Mouse (Mus musculus) ES-Bruce4 (cell line): Measurements from ENCODE around the gene Tstd2. TPM values are rescaled to one million over a fixed set of nuclear protein-coding genes. Genes with fewer than 3 reads are reported as not detected.

ENCODE experiments used
- H3K27ac ChIP-seq: 2 replicates; pipeline ENCODE4 v1.5.1; 2012; ENCODE audit warnings: low read length, inconsistent platforms; ENCODE audit not compliant: insufficient read depth
- H3K27me3 ChIP-seq: 2 replicates; pipeline ENCODE4 v1.6.1; 2012; ENCODE audit warnings: mild to moderate bottlenecking, low read length, inconsistent platforms; ENCODE audit not compliant: control insufficient read depth, poor library complexity, insufficient read depth, severe bottlenecking
- H3K36me3 ChIP-seq: 2 replicates; pipeline ENCODE4 v1.6.1; 2012; ENCODE audit warnings: inconsistent platforms, mild to moderate bottlenecking, low read length, moderate library complexity; ENCODE audit not compliant: control insufficient read depth, poor library complexity, insufficient read depth, severe bottlenecking
- H3K4me1 ChIP-seq: one replicate; pipeline ENCODE4 v1.8.1; 2011; ENCODE audit warnings: low read length; ENCODE audit not compliant: control insufficient read depth, insufficient read depth
- H3K4me3 ChIP-seq: 2 replicates; pipeline ENCODE4 v1.5.1; 2011; ENCODE audit warnings: low read depth, mild to moderate bottlenecking, low read length
- H3K9ac ChIP-seq: 2 replicates; pipeline ENCODE4 v1.6.1; 2012; ENCODE audit warnings: low read depth, mild to moderate bottlenecking, inconsistent platforms; ENCODE audit not compliant: poor library complexity, severe bottlenecking
- H3K9me3 ChIP-seq: replicated peaks from 2 replicates; pipeline ENCODE4 v1.6.1; 2012; ENCODE audit warnings: mild to moderate bottlenecking, low read length, inconsistent platforms; ENCODE audit not compliant: control insufficient read depth, poor library complexity, insufficient read depth, severe bottlenecking
- CTCF ChIP-seq: IDR thresholded peaks from one replicate; pipeline ENCODE4 v1.8.1; 2011; ENCODE audit warnings: low read depth, low read length
- EP300 ChIP-seq: IDR thresholded peaks from 2 replicates; pipeline ENCODE4 v1.6.1; 2011; ENCODE audit warnings: low read depth, low read length; ENCODE audit not compliant: insufficient read depth
- POLR2A ChIP-seq: IDR thresholded peaks from one replicate; pipeline ENCODE4 v1.8.1; 2011; ENCODE audit warnings: low read length; ENCODE audit not compliant: insufficient read depth
- polyA plus RNA-seq: library from polyadenylated mRNA; stranded (reverse); fragments of >200 nt; gene quantifications from 2 replicates; pipeline ENCODE4 v1.2.4, GENCODE M21; 2011; ENCODE audit warnings: low read depth; ENCODE audit not compliant: missing spikeins, insufficient read depth, insufficient read length

The Tstd2 gene
- polyA plus RNA-seq, 1 experiment = 47.3 TPM

DNA sequence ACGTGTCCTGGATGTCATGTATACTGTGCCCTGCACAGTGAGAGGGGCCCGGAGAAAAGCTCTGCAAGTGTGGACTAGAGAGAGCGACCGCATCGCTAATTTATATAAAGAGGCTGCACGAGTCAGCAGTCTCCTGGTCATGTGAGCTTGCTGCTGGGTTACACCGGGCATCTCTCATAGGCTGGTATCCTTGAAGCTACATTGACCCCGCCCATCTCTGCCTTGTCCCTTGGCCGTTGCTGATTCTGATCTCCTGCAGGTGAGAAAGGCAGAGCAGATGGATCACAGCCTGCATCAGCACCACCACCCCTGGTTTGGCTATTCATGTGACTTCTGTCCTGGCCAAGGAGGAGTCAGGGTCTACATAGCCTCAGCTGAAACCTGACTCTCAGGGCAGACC lies 39.4 kb downstream of the Tstd2 start:
- H3K27me3 ChIP-seq = no peaks in the 10 kb centered on the region
- H3K9ac ChIP-seq = no peak overlapping the region
- H3K9me3 ChIP-seq = no peaks in the 10 kb centered on the region
- no peak for TF ChIP-seq POLR2A
- TF ChIP-seq EP300 = no peak
- TF ChIP-seq CTCF = no peak
- H3K4me3 ChIP-seq = no peak overlapping the region
- no peaks in the 10 kb centered on the region for H3K36me3 ChIP-seq
- no peak overlapping the region for H3K27ac ChIP-seq
- H3K4me1 ChIP-seq = no peaks in the 10 kb centered on the region

DNA sequence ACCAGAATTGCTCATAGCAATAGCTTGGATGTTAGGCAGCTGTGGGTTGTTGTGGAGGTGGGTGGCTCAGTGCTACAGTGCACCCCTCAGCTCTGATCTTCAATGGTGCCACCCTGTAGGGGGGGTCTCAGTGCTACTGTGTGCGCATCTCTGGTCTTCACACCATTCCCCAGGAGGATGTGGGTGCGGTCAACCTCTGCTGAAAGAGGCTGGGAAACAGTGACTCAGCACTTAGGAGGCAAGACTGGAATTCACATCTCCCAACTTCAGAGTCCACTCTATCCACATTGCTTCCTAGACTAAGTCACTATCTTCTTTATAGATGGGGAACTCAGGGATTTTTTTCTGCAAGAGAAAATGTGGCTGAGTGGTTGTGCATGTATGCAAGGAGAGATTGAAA lies 40.9 kb downstream of the Tstd2 start:
- Histone ChIP-seq H3K27me3 (no peaks in the 10 kb centered on the region), H3K27ac (no peak overlapping the region), H3K9ac (no peak overlapping the region), H3K36me3 (no peaks in the 10 kb centered on the region), H3K4me1 (no peaks in the 10 kb centered on the region), H3K9me3 (no peaks in the 10 kb centered on the region), H3K4me3 (no peak overlapping the region)
- TF ChIP-seq POLR2A = no peak

DNA sequence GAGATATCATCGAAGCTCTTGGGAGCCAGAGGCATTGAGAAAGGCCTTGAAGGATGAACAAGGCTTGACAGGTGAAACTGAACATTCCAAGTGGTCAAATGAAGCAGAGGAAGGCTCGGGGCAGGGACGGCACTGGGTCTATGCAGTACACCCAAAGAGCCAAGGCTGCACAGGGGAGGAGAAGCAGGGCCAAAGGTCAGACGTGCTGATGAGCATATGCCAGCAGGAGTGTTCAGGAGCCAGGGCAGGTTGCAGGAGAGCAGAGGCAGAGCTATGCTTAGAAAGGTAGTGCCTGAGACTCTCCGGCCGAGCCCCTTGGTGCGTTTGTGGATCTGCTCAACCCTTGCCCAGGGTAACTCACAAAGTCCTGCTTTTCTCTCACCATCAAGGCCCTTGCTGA lies 41.9 kb downstream of the Tstd2 start:
- no peak for TF ChIP-seq EP300
- TF ChIP-seq CTCF = no peak
- no peak for TF ChIP-seq POLR2A
- Histone ChIP-seq H3K4me3 (no peak overlapping the region), H3K9ac (no peak overlapping the region), H3K27ac (no peak overlapping the region), H3K36me3 (no peaks in the 10 kb centered on the region), H3K27me3 (no peaks in the 10 kb centered on the region), H3K9me3 (no peaks in the 10 kb centered on the region), H3K4me1 (no peaks in the 10 kb centered on the region)

DNA sequence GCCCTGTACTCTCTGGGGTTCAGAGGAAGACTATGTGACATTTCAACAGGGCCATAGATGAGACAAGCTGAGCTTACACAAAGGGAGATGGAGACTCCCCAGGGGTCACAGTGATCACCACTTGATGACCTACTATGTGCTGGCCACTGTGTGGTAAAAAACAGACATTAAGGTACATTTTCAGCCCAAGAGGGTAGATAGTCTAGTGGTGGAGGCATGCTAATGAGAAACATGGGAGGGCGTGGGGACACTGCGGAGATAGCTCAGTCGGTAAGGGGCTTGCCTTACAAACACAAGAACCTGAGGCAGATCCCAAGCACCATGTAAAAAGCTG lies 42.7 kb downstream of the Tstd2 start:
- Histone ChIP-seq H3K4me1 (no peaks in the 10 kb centered on the region), H3K27me3 (no peaks in the 10 kb centered on the region), H3K36me3 (no peaks in the 10 kb centered on the region), H3K27ac (no peak overlapping the region), H3K4me3 (no peak overlapping the region), H3K9ac (no peak overlapping the region), H3K9me3 (no peaks in the 10 kb centered on the region)
- TF ChIP-seq POLR2A (no peak), EP300 (no peak), CTCF (no peak)

DNA sequence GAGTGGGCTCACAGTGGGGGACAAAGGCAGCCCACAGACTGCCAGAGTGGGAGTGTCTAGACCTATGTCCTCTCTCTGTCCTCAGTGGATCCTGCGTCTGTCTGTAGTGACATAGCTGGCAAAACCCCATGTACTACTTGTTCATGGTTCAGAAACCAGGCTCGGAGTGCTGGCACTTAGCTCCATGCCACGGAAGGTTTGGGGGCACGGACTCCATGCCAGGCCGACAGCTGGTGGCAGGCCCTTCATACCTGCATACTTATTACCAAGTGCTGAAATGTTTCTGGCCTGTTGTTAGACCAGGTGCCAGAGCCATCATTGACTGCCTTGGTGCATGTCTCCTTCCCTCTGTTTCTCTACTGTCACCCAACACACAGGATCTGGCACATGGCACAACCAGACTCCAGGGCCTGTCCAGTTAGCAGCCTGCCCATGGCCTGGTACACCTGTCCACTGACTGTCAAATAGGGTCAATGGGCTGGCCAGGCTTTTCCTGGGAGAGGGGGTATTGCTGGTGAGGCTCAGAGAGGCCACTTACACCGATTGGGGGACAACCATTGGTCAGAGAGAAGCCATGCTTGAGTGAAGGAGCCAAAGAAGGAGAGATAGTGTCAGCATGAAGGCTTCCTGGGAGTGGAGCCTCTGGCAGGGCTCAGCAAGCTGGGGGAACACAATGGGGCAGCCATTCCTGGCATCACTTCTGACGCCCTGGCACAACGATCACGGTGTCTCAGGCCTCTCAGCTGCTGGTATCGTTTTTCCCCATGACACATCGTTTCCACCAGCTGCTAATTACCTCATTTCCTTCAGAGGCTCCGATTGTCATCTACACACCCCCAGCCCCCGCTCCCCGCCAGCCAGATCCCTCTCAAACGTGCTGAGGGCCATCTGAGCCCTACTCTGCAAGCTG lies 43.3 kb downstream of the Tstd2 start:
- Histone ChIP-seq H3K4me3 (no peak overlapping the region), H3K27ac (no peak overlapping the region), H3K9ac (no peak overlapping the region), H3K27me3 (no peaks in the 10 kb centered on the region), H3K9me3 (no peaks in the 10 kb centered on the region), H3K4me1 (no peaks in the 10 kb centered on the region), H3K36me3 (no peaks in the 10 kb centered on the region)
- no peak for TF ChIP-seq EP300
- TF ChIP-seq POLR2A = no peak
- no peak for TF ChIP-seq CTCF

DNA sequence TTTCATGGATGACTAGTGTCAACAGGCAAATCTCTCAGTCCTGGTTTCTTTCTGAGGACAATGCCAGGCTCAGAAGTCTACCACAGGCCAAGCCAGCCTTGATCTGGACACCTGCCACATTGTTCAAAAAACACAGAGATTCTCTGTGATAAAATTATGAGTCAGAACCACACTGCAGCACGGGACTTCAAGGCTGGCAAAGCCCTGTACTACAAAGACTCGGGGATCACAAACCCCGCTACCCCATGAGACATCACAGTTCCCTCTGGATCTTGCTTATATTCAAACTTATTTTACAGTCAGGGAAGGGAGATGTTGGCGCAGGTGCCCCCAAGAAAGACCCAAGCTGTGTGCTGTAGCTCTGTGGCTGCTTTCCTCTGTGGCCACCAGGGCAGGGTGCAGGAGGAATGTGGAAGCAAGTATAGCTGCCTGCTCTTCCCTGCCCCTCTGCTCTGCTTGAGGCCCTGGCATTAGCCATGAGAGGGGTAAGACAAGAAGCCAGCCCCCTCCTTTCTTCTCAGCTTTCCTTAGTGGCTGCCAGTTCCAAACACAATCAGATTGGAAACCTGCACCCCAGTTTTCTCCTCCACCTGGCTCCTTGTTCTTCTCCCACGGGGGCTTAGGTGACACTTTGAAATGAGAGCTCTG lies 45.9 kb downstream of the Tstd2 start:
- H3K9me3 ChIP-seq = no peaks in the 10 kb centered on the region
- H3K27ac ChIP-seq = no peak overlapping the region
- H3K4me1 ChIP-seq = no peaks in the 10 kb centered on the region
- no peak overlapping the region for H3K9ac ChIP-seq
- H3K4me3 ChIP-seq = no peak overlapping the region
- TF ChIP-seq POLR2A = no peak
- TF ChIP-seq EP300 = no peak
- TF ChIP-seq CTCF = no peak
- H3K36me3 ChIP-seq = no peaks in the 10 kb centered on the region
- H3K27me3 ChIP-seq = no peaks in the 10 kb centered on the region
